Mouse (Mus musculus): ENCODE results near the gene Ahsa1. TPM values are rescaled to one million over a fixed set of nuclear protein-coding genes. Genes with fewer than 3 reads are reported as not detected.
"Not testable (repeated sequence)": the region's sequence is repeated elsewhere in the genome, so short reads cannot be mapped to it uniquely, and the experiment has no call there.

Gene Ahsa1
- polyA plus RNA-seq, 1 experiment from 2014 or later = 272 TPM

DNA sequence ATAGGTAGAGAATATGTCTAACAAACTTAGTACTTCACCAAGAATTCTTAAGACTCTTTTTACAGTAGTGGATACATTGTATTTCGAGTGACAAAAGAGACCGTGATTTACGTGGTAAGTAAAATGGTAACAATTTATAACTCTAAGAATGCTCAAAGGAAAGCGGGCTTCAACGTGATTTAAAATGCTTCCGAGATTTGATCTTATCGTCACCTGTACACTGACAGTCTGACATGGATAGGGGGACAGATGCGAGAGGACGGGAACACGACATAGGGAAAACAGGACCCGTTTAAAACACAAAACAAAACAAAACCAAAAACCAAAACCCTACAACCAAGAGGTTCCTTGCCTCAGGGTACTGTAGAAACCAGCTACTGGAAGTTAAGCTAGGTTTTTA, 835 bp upstream of the Ahsa1 start:
- DNase-seq (ENCODE audit: low spot score) = no peak
- peaks cover 29% of the 10 kb centered on the region for H3K4me1 ChIP-seq
- H3K4me3 ChIP-seq = peak overlapping the region; percentile 85
- H3K27me3 ChIP-seq (ENCODE audit: low read depth, poor library complexity, severe bottlenecking) = no peaks in the 10 kb centered on the region
- peaks cover 60% of the 10 kb centered on the region for H3K36me3 ChIP-seq
- WGBS = 31% methylated on average over 11 of the region's 11 CpGs
- H3K9me3 ChIP-seq (replicated peaks) = no peaks in the 10 kb centered on the region
- H3K27ac ChIP-seq (replicated peaks) = peak overlapping the region; percentile 93

DNA sequence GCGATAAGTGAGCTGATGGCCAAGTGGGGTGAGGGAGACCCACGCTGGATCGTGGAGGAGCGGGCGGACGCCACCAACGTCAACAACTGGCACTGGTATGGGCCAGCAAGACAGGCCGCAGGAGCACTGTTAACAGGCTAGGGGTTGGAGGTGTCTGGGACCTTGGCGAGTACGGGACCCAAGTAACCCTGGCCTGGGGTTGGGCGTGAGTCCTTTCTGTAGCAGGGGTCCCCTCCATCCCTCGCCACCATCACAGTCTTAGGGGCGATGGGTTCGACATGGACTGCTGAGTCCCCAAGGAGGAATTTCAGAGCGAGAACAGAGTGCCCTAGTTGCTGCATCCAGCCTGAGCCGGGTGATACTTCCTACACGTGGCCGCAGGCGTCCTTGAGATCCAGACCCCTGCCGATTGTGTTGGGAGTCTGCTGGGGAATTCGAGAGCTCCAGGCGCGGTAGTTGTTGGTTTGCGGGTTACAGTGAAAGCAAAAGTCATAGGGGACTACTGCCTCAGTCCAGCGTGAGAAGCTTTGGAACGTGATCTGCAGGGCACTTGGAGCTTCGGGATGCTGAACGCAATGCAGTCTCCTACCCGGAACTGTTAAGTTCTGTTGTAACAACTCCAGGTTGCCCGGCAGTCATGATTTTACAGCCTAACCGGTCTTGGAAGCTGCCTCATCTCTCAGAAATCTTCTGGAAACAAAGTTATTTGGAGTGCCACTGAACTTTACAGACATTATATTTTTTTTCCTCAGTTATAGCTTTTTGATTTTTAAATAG, 736 bp downstream of the Ahsa1 start:
- no peaks in the 10 kb centered on the region for H3K27me3 ChIP-seq (ENCODE audit: low read depth, poor library complexity, severe bottlenecking)
- DNase-seq (ENCODE audit: low spot score) = no peak
- H3K27ac ChIP-seq (replicated peaks) = peak overlapping the region; percentile 93
- peaks cover 60% of the 10 kb centered on the region for H3K36me3 ChIP-seq
- WGBS = under 1% methylated on average over 31 of the region's 31 CpGs
- H3K4me3 ChIP-seq = peak overlapping the region; percentile 85
- peaks cover 29% of the 10 kb centered on the region for H3K4me1 ChIP-seq
- no peaks in the 10 kb centered on the region for H3K9me3 ChIP-seq (replicated peaks)

DNA sequence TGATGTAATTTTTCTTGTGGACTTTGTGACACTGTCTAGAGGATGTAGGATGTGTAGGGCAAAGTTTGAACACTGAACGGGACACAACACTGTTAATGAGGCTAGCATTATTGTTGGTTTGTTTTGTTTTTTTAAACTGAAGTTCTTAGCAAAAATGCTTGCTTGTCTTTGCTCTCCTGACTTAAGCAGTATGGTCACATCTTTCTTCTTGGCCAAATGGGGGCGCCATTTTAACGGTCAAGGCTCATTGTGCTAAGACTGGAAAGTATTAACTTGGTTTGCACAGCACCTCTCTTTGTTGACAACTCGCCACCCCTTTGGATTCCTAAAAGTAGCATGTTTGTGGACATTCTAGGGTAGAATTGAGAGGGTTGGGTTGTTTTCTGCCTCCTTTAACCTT, 1.4 kb downstream of the Ahsa1 start:
- WGBS = 33% methylated on average over 4 of the region's 4 CpGs
- H3K27ac ChIP-seq (replicated peaks) = peak overlapping the region; percentile 93
- peaks cover 60% of the 10 kb centered on the region for H3K36me3 ChIP-seq
- peaks cover 29% of the 10 kb centered on the region for H3K4me1 ChIP-seq
- H3K4me3 ChIP-seq = peak overlapping the region; percentile 85
- DNase-seq (ENCODE audit: low spot score) = peak; percentile 34
- no peaks in the 10 kb centered on the region for H3K27me3 ChIP-seq (ENCODE audit: low read depth, poor library complexity, severe bottlenecking)
- H3K9me3 ChIP-seq (replicated peaks) = no peaks in the 10 kb centered on the region

DNA sequence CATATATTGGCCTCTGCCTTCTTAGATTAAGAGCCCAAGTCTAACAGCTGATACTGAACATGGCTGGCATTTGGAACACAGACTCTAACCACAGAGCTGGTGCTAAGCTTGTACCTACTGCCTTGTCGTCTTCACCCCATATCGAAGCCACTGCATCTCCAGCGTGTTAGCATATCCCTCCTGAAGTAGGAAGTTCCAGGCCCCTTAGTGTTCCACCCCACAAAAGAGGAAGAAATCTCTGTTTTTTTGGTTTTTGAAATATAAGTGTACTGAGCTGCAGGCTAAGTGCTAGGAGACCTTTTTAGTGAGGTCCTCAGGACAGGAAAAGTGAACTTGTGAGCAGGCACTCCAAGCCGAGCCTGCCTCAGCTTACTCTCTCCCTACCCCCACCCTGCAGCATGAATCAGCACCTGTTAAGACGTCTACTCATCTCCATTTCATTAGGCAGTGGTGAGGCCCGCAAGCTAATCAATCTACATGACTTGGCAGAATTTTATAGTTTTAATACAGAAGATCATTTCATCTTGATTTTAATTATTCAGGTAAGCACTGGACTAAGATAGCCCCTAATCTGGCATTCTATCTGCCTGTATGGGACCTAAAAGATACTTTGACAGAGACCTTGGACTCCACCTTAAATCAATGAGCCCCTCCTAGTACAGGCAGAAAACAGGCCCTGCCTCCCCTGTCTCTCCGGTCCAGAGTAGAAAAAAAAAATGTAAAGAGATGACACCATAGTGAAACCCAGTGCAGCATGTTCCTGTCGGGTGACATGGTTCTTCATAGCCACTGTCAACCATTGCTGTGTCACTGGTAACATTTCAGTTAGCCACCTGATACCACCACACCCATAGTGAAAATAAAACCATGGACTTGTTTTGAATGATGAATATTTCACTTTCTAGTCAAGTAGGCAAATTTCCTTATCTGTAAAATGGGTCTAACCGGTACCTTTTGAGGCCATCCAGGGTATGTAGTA, 8.9 kb downstream of the Ahsa1 start:
- Histone ChIP-seq H3K27ac (replicated peaks) (no peak overlapping the region), H3K9me3 (replicated peaks) (no peaks in the 10 kb centered on the region), H3K27me3 (ENCODE audit: low read depth, poor library complexity, severe bottlenecking) (no peaks in the 10 kb centered on the region), H3K36me3 (peaks cover 69% of the 10 kb centered on the region), H3K4me3 (no peak overlapping the region), H3K4me1 (peaks cover 18% of the 10 kb centered on the region)
- WGBS = 89% methylated on average over 9 of the region's 9 CpGs
- no peak for DNase-seq (ENCODE audit: low spot score)

DNA sequence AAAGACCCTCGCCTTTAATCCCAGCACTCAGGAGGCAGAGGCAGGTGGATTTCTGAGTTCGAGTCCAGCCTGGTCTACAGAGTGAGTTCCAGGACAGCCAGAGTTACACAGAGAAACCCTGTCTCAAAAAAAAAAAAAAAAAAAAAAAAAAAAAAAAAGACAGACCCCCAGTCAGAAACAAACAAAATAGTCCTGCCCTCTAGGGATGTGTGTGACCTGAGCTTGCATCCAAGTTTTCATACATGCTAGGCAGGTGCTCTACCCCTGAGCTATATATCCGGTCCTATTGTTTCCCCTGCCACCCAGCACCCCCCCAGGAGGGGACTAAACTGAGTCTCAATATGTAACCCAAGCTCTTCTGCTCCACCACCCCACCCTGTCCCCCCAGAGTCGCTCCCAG, 11.0 kb downstream of the Ahsa1 start:
- 89% methylated on average over 4 of the region's 4 CpGs for WGBS
- not testable (repeated sequence) for H3K27ac ChIP-seq (replicated peaks); H3K9me3 ChIP-seq (replicated peaks); DNase-seq (ENCODE audit: low spot score); H3K4me3 ChIP-seq; H3K27me3 ChIP-seq (ENCODE audit: low read depth, poor library complexity, severe bottlenecking)
- Histone ChIP-seq H3K4me1 (peaks cover 18% of the 10 kb centered on the region), H3K36me3 (peaks cover 48% of the 10 kb centered on the region)

DNA sequence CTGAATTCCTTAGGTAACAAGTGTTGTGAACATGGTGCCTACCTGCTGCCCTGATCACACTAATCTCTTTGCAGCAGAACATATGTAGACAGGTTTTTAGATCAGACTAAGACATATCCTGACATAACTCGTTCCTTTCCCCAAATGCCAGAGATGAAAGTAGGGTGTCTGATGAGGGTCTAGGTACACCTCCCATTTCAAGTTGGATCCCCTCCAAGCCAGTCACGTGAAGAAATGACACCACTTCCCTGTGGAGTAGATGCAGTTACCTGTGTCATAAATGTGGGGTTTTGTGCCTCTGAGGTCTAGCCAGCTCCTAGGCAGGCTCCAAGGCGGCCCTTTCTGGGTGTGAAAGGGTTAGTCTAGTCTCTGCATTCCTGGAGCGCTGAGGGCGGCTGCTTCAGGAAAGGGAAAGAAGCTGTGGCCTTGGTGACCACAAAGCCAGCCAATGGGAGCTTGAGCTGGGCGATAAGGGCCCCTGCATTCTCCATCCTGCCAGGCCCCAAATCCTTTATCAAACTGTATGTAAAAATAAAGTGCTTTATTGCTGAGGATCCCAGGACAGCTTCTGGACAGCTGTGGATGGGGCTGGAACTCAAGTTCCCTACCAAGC, 11.9 kb downstream of the Ahsa1 start:
- Histone ChIP-seq H3K36me3 (peaks cover 38% of the 10 kb centered on the region), H3K27ac (replicated peaks) (no peak overlapping the region), H3K4me3 (no peak overlapping the region), H3K9me3 (replicated peaks) (no peaks in the 10 kb centered on the region), H3K27me3 (ENCODE audit: low read depth, poor library complexity, severe bottlenecking) (no peaks in the 10 kb centered on the region), H3K4me1 (peaks cover 18% of the 10 kb centered on the region)
- no peak for DNase-seq (ENCODE audit: low spot score)
- WGBS = 25% methylated on average over 6 of the region's 6 CpGs

DNA sequence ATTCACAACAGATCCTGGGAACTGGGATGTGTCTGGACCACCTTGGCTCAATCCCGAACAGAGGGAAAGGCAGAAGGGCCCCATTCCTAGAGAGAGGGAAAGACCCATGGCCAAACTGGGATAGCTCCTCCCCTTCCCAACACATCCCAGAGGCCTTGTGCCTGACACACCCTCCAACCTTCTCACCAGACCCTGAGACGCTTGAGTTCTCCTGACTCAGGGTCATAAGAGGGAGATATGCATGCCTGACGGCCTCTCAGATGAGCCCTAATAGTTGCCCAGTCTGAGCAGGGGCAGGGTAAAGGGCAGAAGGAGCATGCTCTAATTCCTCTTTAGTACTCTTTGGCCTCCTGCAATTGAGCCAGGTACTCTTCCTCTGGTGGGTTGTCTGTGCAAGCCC, 13.1 kb downstream of the Ahsa1 start:
- H3K27ac ChIP-seq (replicated peaks) = no peak overlapping the region
- peaks cover 25% of the 10 kb centered on the region for H3K4me1 ChIP-seq
- 54% methylated on average over 3 of the region's 3 CpGs for WGBS
- no peak for DNase-seq (ENCODE audit: low spot score)
- no peaks in the 10 kb centered on the region for H3K27me3 ChIP-seq (ENCODE audit: low read depth, poor library complexity, severe bottlenecking)
- peaks cover 27% of the 10 kb centered on the region for H3K36me3 ChIP-seq
- no peaks in the 10 kb centered on the region for H3K9me3 ChIP-seq (replicated peaks)
- H3K4me3 ChIP-seq = no peak overlapping the region

DNA sequence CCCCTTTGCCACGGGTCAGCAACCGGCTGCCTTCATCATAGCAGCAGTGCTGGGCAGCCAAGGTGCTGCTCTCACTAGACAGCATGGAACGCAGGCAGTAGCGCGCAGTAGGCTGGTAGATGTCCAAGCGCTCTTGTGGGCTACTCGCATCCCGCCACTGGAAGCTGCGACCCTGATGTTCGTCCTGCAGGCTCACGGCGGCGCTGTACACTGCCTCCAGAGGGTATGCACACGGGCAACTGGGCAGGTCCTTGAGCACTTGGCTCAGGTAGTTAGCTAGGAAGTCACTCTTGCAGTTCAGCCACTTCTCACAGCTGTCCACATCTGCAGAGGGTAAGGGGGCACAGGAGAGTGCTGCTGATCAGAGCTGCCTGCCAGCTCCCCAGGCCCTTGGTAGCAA, 13.6 kb downstream of the Ahsa1 start:
- DNase-seq (ENCODE audit: low spot score) = no peak
- Histone ChIP-seq H3K4me3 (no peak overlapping the region), H3K4me1 (peaks cover 25% of the 10 kb centered on the region), H3K36me3 (peaks cover 22% of the 10 kb centered on the region), H3K27ac (replicated peaks) (no peak overlapping the region), H3K27me3 (ENCODE audit: low read depth, poor library complexity, severe bottlenecking) (no peaks in the 10 kb centered on the region), H3K9me3 (replicated peaks) (no peaks in the 10 kb centered on the region)
- 38% methylated on average over 14 of the region's 14 CpGs for WGBS

DNA sequence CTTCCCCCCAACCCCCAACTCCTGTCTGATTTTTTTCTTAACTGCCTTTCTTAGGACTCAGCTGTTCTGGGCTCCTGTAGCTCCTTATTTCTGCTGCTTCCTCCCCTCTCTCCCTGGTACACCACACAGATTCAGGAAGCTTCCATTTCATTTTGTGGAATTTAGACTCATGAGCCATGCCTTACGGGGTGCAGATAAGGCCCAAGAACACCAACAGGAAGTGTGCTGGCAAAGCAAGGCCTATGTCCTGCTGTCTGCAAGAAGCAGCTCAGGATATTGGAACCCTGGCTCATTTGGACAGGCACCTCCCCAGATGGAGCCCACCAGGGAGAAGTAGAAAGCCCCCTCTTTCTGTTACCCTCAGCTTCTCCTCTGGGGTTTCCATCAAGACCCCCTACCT, 15.5 kb downstream of the Ahsa1 start:
- WGBS = 92% methylated on average over 1 of the region's 1 CpGs
- Histone ChIP-seq H3K27ac (replicated peaks) (no peak overlapping the region), H3K36me3 (peaks cover 3% of the 10 kb centered on the region), H3K27me3 (ENCODE audit: low read depth, poor library complexity, severe bottlenecking) (no peaks in the 10 kb centered on the region), H3K9me3 (replicated peaks) (no peaks in the 10 kb centered on the region), H3K4me3 (no peak overlapping the region), H3K4me1 (peaks cover 25% of the 10 kb centered on the region)
- no peak for DNase-seq (ENCODE audit: low spot score)

DNA sequence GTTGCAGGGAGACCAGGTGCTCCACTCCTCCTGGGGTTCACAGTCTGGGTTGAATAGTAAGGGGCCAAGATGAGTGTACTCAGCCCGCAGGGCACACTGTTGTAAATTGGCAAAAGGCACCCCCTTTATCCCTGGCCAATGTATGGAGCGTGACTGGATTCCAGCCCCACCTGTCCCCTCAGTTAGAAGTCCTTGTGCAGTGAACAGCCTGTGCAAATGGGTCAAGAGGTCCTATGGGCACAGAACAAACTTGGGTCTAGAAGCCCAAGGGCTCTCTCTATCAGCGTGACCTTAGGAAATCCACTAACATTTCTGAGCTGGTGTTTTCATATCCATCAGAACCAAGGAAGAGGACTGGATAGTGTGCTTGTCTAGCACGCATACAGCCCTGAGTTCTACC, 16.5 kb downstream of the Ahsa1 start:
- Histone ChIP-seq H3K27me3 (ENCODE audit: low read depth, poor library complexity, severe bottlenecking) (no peaks in the 10 kb centered on the region), H3K36me3 (no peaks in the 10 kb centered on the region), H3K9me3 (replicated peaks) (no peaks in the 10 kb centered on the region), H3K27ac (replicated peaks) (no peak overlapping the region), H3K4me1 (peaks cover 25% of the 10 kb centered on the region), H3K4me3 (no peak overlapping the region)
- 92% methylated on average over 4 of the region's 4 CpGs for WGBS
- no peak for DNase-seq (ENCODE audit: low spot score)

DNA sequence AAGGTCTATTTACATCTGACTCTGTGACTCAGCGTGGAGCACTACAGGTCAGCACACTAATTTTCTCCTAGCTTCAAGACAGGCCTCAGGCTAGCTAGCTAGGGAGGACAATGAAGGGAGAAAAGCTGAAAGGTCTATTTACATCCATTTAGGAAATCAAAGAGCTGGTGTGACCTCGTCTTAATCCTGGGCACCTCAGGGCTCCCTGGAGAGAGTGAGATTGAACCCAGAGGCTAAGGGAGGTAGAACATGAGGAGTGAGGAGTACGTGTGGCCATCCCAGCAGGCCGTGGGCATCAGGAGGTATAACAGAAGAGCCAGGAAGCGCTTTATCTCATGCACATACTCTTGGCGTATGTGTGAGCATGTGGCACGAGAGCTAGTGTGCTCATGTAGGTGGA, 17.4 kb downstream of the Ahsa1 start:
- DNase-seq (ENCODE audit: low spot score) = no peak
- Histone ChIP-seq H3K36me3 (no peaks in the 10 kb centered on the region; the same call in 1 of the 2 replicates), H3K4me3 (no peak overlapping the region), H3K9me3 (replicated peaks) (0 out of 2 replicates have a peak, but pooled peaks cover 3% of the 10 kb centered on the region), H3K27me3 (ENCODE audit: low read depth, poor library complexity, severe bottlenecking) (no peaks in the 10 kb centered on the region), H3K4me1 (peaks cover 17% of the 10 kb centered on the region), H3K27ac (replicated peaks) (no peak overlapping the region)
- WGBS = 53% methylated on average over 7 of the region's 7 CpGs

DNA sequence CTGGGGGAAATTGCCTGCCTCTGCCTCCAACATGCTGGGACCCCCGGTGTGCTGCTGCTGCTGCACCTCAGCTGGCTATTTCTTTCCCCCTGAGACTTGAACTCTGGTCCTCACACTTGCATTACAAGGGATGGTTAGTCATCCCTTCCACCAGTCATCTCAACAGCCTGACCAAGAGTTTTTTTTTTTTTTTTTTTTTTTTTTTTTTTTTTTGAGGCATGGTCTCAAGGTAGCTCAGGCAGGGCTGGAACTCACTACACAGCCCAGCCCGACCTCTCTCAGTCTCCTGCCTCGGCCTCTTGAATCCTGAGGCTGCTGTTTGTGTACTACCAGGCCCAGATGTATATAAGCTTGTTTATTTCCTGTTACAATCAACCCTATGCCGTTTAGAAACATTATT, 18.0 kb downstream of the Ahsa1 start:
- DNase-seq (ENCODE audit: low spot score) = no peak
- no peaks in the 10 kb centered on the region; the same call in 1 of the 2 replicates for H3K36me3 ChIP-seq
- H3K4me1 ChIP-seq = peaks cover 12% of the 10 kb centered on the region
- WGBS = 84% methylated on average over 4 of the region's 4 CpGs
- no peaks in the 10 kb centered on the region for H3K27me3 ChIP-seq (ENCODE audit: low read depth, poor library complexity, severe bottlenecking)
- H3K9me3 ChIP-seq (replicated peaks) = 0 out of 2 replicates have a peak, but pooled peaks cover 3% of the 10 kb centered on the region
- no peak overlapping the region for H3K4me3 ChIP-seq
- no peak overlapping the region for H3K27ac ChIP-seq (replicated peaks)
